Comparison of ENCODE assay signal across 8 mouse cellular contexts in the genomic region with DNA sequence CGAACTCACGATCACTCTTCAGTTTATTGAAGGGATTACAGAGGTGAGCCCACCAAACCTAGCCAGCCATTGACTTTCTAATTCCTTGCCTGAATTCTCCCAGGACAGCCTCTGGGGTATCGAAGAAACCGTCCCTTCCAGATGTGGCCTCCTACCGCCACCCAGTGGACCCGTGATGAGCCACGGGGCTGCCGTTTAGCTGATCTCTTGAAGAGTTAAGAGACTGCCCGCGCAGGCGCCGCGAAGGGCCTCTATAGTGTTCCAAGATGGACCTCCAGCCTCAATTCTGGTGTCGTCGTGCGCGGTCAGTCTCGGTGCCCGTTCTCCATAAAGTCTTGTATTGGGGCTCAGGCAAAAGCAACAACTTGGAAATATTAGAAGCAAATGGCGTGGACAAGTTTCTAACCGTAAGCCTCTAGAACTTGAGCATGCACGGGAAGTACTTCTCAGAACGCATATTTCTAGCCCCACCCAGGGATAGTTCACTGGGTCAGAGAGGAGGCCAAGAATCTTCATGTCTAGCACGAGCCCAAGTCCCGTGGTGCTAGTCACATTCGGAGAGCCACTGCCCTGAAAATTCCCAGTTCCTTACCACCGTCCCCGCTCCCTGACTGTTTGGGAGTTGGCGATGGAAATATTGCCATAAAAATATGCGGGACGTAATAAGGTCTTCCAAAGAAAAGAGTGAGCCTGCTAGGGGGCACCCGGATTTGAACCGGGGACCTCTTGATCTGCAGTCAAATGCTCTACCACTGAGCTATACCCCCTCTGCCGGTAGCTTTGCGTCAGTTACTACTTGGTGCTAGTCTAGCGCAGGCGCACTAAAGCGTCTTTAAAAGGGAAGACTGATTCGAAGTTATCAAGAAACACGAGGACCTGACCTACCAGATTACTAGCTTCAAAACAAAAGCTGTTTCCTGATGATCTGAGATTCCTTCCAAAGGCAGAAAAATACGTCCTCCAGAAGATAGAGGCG. TPM values are rescaled to one million over a fixed set of nuclear protein-coding genes. Genes with fewer than 3 reads are reported as not detected.
DNase-seq lines count a peak whose midpoint lies in the region; ATAC-seq and TF ChIP-seq lines count a peak whose summit lies in the region.

No protein-coding gene starts in this region.

- peak; percentile 77 for ATAC-seq in forebrain, embryonic 16.5 days
- ATAC-seq in lung, embryonic 14.5 days (ENCODE audit: insufficient read depth): peak; percentile 86

- peak; percentile 88 for TF ChIP-seq CTCF in layer of hippocampus, adult 2 months (conservative IDR thresholded peaks at IDR 0.05)
- peak; percentile 88 for TF ChIP-seq CTCF in lung, embryonic 14.5 days (IDR thresholded peaks at IDR 0.05; ENCODE audit: low read depth)
- TF ChIP-seq CTCF in olfactory bulb, adult 2 months (IDR thresholded peaks at IDR 0.05; ENCODE audit: insufficient read depth, low read depth, low read length): peak; percentile 76
- TF ChIP-seq CTCF in thymus, adult 2 months (IDR thresholded peaks at IDR 0.05; ENCODE audit: borderline replicate concordance, control insufficient read depth, extremely low read depth, insufficient read depth, low read length, poor library complexity): peak; percentile 83

- H3K9me3 ChIP-seq in ES-E14 (ENCODE audit: control insufficient read depth, insufficient read depth, low read depth, low read length): no peaks in the 10 kb centered on the region
- no peaks in the 10 kb centered on the region for H3K9me3 ChIP-seq in forebrain, embryonic 16.5 days (ENCODE audit: control insufficient read depth, low read length)
- H3K9me3 ChIP-seq in lung, embryonic 14.5 days (ENCODE audit: low read depth, low read length): no peaks in the 10 kb centered on the region

- H3K9ac ChIP-seq in ES-E14 (ENCODE audit: insufficient read depth, low read depth, low read length, poor library complexity, severe bottlenecking): peak overlapping the region; percentile 85
- peak overlapping the region; percentile 72 for H3K9ac ChIP-seq in forebrain, embryonic 16.5 days (replicated peaks; ENCODE audit: low read depth, low read length)
- peak overlapping the region; percentile 82 for H3K9ac ChIP-seq in lung, embryonic 14.5 days

- in situ Hi-C loops in ES-E14 (cut with MboI; ENCODE audit: low sequenced_read_pairs in 2 of 2, unreplicated experiment in 2 of 2): loop anchor here in 1 of 2 experiments (5.0 kb wide), 1 partner anchor 86 kb away; no protein-coding TSS in a partner anchor

- H3K4me3 ChIP-seq in ES-E14 (ENCODE audit: insufficient read depth in 1 of 2, low read depth in 1 of 2, low read length in 2 of 2, poor library complexity in 1 of 2, severe bottlenecking in 1 of 2): peak overlapping the region; percentile 84 to 85
- peak overlapping the region; percentile 100 for H3K4me3 ChIP-seq in forebrain, embryonic 16.5 days (replicated peaks; ENCODE audit: low read length)
- H3K4me3 ChIP-seq in layer of hippocampus, adult 2 months: peak overlapping the region; percentile 81
- H3K4me3 ChIP-seq in lung, embryonic 14.5 days (ENCODE audit: low read depth, low read length): peak overlapping the region; percentile 87
- peak overlapping the region; percentile 70 for H3K4me3 ChIP-seq in olfactory bulb, adult 2 months (ENCODE audit: insufficient read depth, low read depth, low read length)
- peak overlapping the region; percentile 100 for H3K4me3 ChIP-seq in thymus, adult 2 months (ENCODE audit: control insufficient read depth, insufficient read depth, low read length)

- peaks cover 0 to 23% of the 10 kb centered on the region in 2 experiments; a peak in 2 of 4 replicates for H3K4me1 ChIP-seq in ES-E14 (ENCODE audit: control insufficient read depth in 2 of 2, insufficient read depth in 2 of 2, low read length in 2 of 2, poor library complexity in 1 of 2)
- H3K4me1 ChIP-seq in forebrain, embryonic 16.5 days (replicated peaks; ENCODE audit: control insufficient read depth, insufficient read depth, low read length): peaks cover 22% of the 10 kb centered on the region
- H3K4me1 ChIP-seq in lung, embryonic 14.5 days (ENCODE audit: insufficient read depth): no peaks in the 10 kb centered on the region
- H3K4me1 ChIP-seq in olfactory bulb, adult 2 months (ENCODE audit: control insufficient read depth, insufficient read depth, low read length): peaks cover 20% of the 10 kb centered on the region
- H3K4me1 ChIP-seq in thymus, adult 2 months (replicated peaks; ENCODE audit: control insufficient read depth, insufficient read depth, low read length): peaks cover 53% of the 10 kb centered on the region

- peaks cover 20% of the 10 kb centered on the region for H3K27me3 ChIP-seq in forebrain, embryonic 16.5 days (replicated peaks; ENCODE audit: control insufficient read depth, insufficient read depth, low read length)
- peaks cover 24% of the 10 kb centered on the region for H3K27me3 ChIP-seq in lung, embryonic 14.5 days (ENCODE audit: insufficient read depth, low read length)
- H3K27me3 ChIP-seq in thymus, adult 2 months (ENCODE audit: control insufficient read depth, insufficient read depth, low read length): no peaks in the 10 kb centered on the region

- H3K4me2 ChIP-seq in forebrain, embryonic 16.5 days (ENCODE audit: low read length): peak overlapping the region; percentile 70
- H3K4me2 ChIP-seq in lung, embryonic 14.5 days: peak overlapping the region; percentile 95

- H3K27ac ChIP-seq in ES-E14 (ENCODE audit: insufficient read depth, low read depth, low read length, poor library complexity, severe bottlenecking): peak overlapping the region; percentile 69
- peak overlapping the region; percentile 90 for H3K27ac ChIP-seq in forebrain, embryonic 16.5 days (ENCODE audit: low read length)
- H3K27ac ChIP-seq in layer of hippocampus, adult 2 months: peak overlapping the region; percentile 95
- H3K27ac ChIP-seq in lung, embryonic 14.5 days (ENCODE audit: low read depth): peak overlapping the region; percentile 93
- peak overlapping the region; percentile 71 for H3K27ac ChIP-seq in olfactory bulb, adult 2 months (ENCODE audit: insufficient read depth, low read depth, low read length)
- peak overlapping the region; percentile 95 for H3K27ac ChIP-seq in thymus, adult 2 months (ENCODE audit: control insufficient read depth, insufficient read depth, low read length)

- H3K36me3 ChIP-seq in ES-E14 (ENCODE audit: control insufficient read depth, insufficient read depth, low read length, poor library complexity, severe bottlenecking): no peaks in the 10 kb centered on the region
- H3K36me3 ChIP-seq in forebrain, embryonic 16.5 days (ENCODE audit: control insufficient read depth, insufficient read depth): no peaks in the 10 kb centered on the region
- H3K36me3 ChIP-seq in lung, embryonic 14.5 days (ENCODE audit: insufficient read depth): no peaks in the 10 kb centered on the region
- H3K36me3 ChIP-seq in thymus, adult 2 months (ENCODE audit: control insufficient read depth, insufficient read depth, low read length): peaks cover 7% of the 10 kb centered on the region; the same call in 1 of the 2 replicates

- peak; percentile 96 for DNase-seq in ES-E14 (ENCODE audit: low read depth, low spot score)
- DNase-seq in cerebellum, adult 11-12 months: peak; percentile 90
- DNase-seq in heart, postnatal 36 days: peak; percentile 98
- DNase-seq in layer of hippocampus, adult 2 months (ENCODE audit: low spot score in 2 of 2): peak; percentile 95 to 97
- DNase-seq in lung, embryonic 14.5 days: peak; percentile 98
- DNase-seq in thymus, adult 2 months: peak; percentile 93

- intact Hi-C loops in heart, postnatal 36 days (cut with DNase I): loop anchor here (1.0 to 5.0 kb wide), 5 partner anchors 35 to 286 kb away; a partner anchor contains a TSS

- TF ChIP-seq POLR2A in olfactory bulb, adult 2 months (IDR thresholded peaks at IDR 0.05; ENCODE audit: insufficient read depth, low read depth, low read length): 0 out of 2 replicates have a peak, but pooled peaks have one; percentile 20
- TF ChIP-seq POLR2A in thymus, adult 2 months (IDR thresholded peaks at IDR 0.05; ENCODE audit: control insufficient read depth, extremely low read depth, insufficient read depth, low read length, poor library complexity): no peak

- under 1% methylated on average over 42 of the region's 42 CpGs for WGBS in forebrain, embryonic 16.5 days
- under 1% methylated on average over 42 of the region's 42 CpGs for WGBS in lung, embryonic 14.5 days
- WGBS in olfactory bulb, adult 2 months: under 1% methylated on average over 42 of the region's 42 CpGs
- WGBS in thymus, adult 2 months: 1% methylated on average over 42 of the region's 42 CpGs

RNA-seq across cellular contexts. Expression of a gene that starts 1.6 kb away (rescaled TPM):
- total RNA-seq in ES-E14 (2012; rRNA removed): 2.5 and 4.3 TPM in 2 replicates
- polyA plus RNA-seq in forebrain, embryonic 16.5 days (2015; fragmentation: Nextera tagmentation; extraction: Ambion mirVana): 0.72 and 0.96 TPM in 2 replicates
- 1 to 10 TPM; 5.1 to 6.2 TPM for total RNA-seq in heart, postnatal 36 days (2021)
- 10 to 100 TPM in 1 of 2 experiments, 1 to 10 TPM in 1; 9.0 to 10.3 TPM for total RNA-seq in layer of hippocampus, adult 2 months (2021)
- polyA plus RNA-seq in lung, embryonic 14.5 days (2014; fragmentation: Nextera tagmentation; extraction: Ambion mirVana): 0.53 and 0.64 TPM in 2 replicates
- not detected in 2 replicates for polyA plus RNA-seq in olfactory bulb, adult 2 months (2012; ENCODE audit: insufficient read depth, insufficient read length, low replicate concordance, missing spikeins)
- 77.5 and 94.1 TPM in 2 replicates for polyA plus RNA-seq in thymus, adult 2 months (2012; rRNA removed)

RNA-seq across cellular contexts. Expression of a gene that starts 8.1 kb away (rescaled TPM):
- total RNA-seq in ES-E14 (2012; rRNA removed): 2.9 and 4.4 TPM in 2 replicates
- polyA plus RNA-seq in forebrain, embryonic 16.5 days (2015; fragmentation: Nextera tagmentation; extraction: Ambion mirVana): 4.6 and 6.4 TPM in 2 replicates
- under 1 TPM; 0.65 to 0.80 TPM for total RNA-seq in heart, postnatal 36 days (2021)
- total RNA-seq in layer of hippocampus, adult 2 months (2021): 1 to 10 TPM; 1.4 to 1.7 TPM
- polyA plus RNA-seq in lung, embryonic 14.5 days (2014; fragmentation: Nextera tagmentation; extraction: Ambion mirVana): 11.4 and 11.5 TPM in 2 replicates
- polyA plus RNA-seq in olfactory bulb, adult 2 months (2012; ENCODE audit: insufficient read depth, insufficient read length, low replicate concordance, missing spikeins): 395 TPM in 1 of 2 replicates, not detected in the other
- 181 and 217 TPM in 2 replicates for polyA plus RNA-seq in thymus, adult 2 months (2012; rRNA removed)

RNA-seq across cellular contexts. Expression of a gene that starts 35.0 kb away (rescaled TPM):
- total RNA-seq in ES-E14 (2012; rRNA removed): 6.2 and 12.0 TPM in 2 replicates
- 39.0 and 52.1 TPM in 2 replicates for polyA plus RNA-seq in forebrain, embryonic 16.5 days (2015; fragmentation: Nextera tagmentation; extraction: Ambion mirVana)
- total RNA-seq in heart, postnatal 36 days (2021): 1 to 10 TPM; 6.1 to 6.2 TPM
- 100 to 1,000 TPM; 139 to 142 TPM for total RNA-seq in layer of hippocampus, adult 2 months (2021)
- 5.4 and 5.5 TPM in 2 replicates for polyA plus RNA-seq in lung, embryonic 14.5 days (2014; fragmentation: Nextera tagmentation; extraction: Ambion mirVana)
- not detected in 2 replicates for polyA plus RNA-seq in olfactory bulb, adult 2 months (2012; ENCODE audit: insufficient read depth, insufficient read length, low replicate concordance, missing spikeins)
- polyA plus RNA-seq in thymus, adult 2 months (2012; rRNA removed): 27.1 and 32.9 TPM in 2 replicates

RNA-seq across cellular contexts. Expression of a gene that starts 38.7 kb away (rescaled TPM):
- total RNA-seq in ES-E14 (2012; rRNA removed): 3,222 and 3,264 TPM in 2 replicates
- polyA plus RNA-seq in forebrain, embryonic 16.5 days (2015; fragmentation: Nextera tagmentation; extraction: Ambion mirVana): 652 and 659 TPM in 2 replicates
- 100 to 1,000 TPM; 537 to 577 TPM for total RNA-seq in heart, postnatal 36 days (2021)
- total RNA-seq in layer of hippocampus, adult 2 months (2021): 100 to 1,000 TPM; 615 to 621 TPM
- 1,155 and 1,171 TPM in 2 replicates for polyA plus RNA-seq in lung, embryonic 14.5 days (2014; fragmentation: Nextera tagmentation; extraction: Ambion mirVana)
- not detected in 2 replicates for polyA plus RNA-seq in olfactory bulb, adult 2 months (2012; ENCODE audit: insufficient read depth, insufficient read length, low replicate concordance, missing spikeins)
- 1,012 and 1,033 TPM in 2 replicates for polyA plus RNA-seq in thymus, adult 2 months (2012; rRNA removed)

Comparison
In these comparisons a context has a peak if more than half of its experiments do, and no peak if none do; other contexts are left out.
1. Peak in every context shown above with its lines: DNase-seq, ATAC-seq, H3K4me3 ChIP-seq and H3K27ac ChIP-seq.